Mouse (Mus musculus) heart, postnatal 0 days (tissue): ENCODE results near the gene Tinagl1. TPM values are rescaled to one million over a fixed set of nuclear protein-coding genes. Genes with fewer than 3 reads are reported as not detected.

Experiments used
- ATAC-seq: fragments of 200-750 bp; cut with Nextera tagmentation; 2 replicates; pipeline ENCODE4 v1.8.0; 2017; ENCODE audit warnings: low read depth, moderate number of reproducible peaks, moderate library complexity; ENCODE audit not compliant: insufficient read depth
- DNase-seq: peaks from one replicate; pipeline ENCODE4 v3.0.0-alpha.2; 2016; ENCODE audit warnings: low spot score
- H3K27ac ChIP-seq: fragments of 300-500 bp; sonication (generic); 2 replicates; pipeline ENCODE4 v1.5.1; 2014; ENCODE audit warnings: low read depth, mild to moderate bottlenecking
- H3K27me3 ChIP-seq: fragments of 300-500 bp; sonication (generic); 2 replicates; pipeline ENCODE4 v1.6.1; 2014; ENCODE audit warnings: low read length, mixed read lengths; ENCODE audit not compliant: control insufficient read depth, insufficient read depth
- H3K36me3 ChIP-seq: fragments of 300-500 bp; sonication (generic); replicated peaks from 2 replicates; pipeline ENCODE4 v1.6.1; 2014; ENCODE audit warnings: low read length, mixed read lengths; ENCODE audit not compliant: control insufficient read depth, insufficient read depth
- H3K4me1 ChIP-seq: fragments of 300-500 bp; sonication (generic); 2 replicates; pipeline ENCODE4 v1.6.1; 2014; ENCODE audit warnings: antibody characterized with exemption; ENCODE audit not compliant: control insufficient read depth, insufficient read depth
- H3K4me2 ChIP-seq: fragments of 300-500 bp; sonication (generic); 2 replicates; pipeline ENCODE4 v1.6.1; 2014; ENCODE audit warnings: low read depth, mild to moderate bottlenecking, low read length, moderate library complexity
- H3K4me3 ChIP-seq: fragments of 300-500 bp; sonication (generic); 2 replicates; pipeline ENCODE4 v1.5.1; 2014; ENCODE audit warnings: low read depth, low read length
- H3K9ac ChIP-seq: fragments of 300-500 bp; sonication (generic); replicated peaks from 2 replicates; pipeline ENCODE4 v1.6.1; 2014; ENCODE audit warnings: low read depth, low read length, mixed read lengths
- H3K9me3 ChIP-seq: fragments of 300-500 bp; sonication (generic); replicated peaks from 2 replicates; pipeline ENCODE4 v1.6.1; 2016; ENCODE audit warnings: low read length; ENCODE audit not compliant: control insufficient read depth
- CTCF ChIP-seq: IDR thresholded peaks from 2 replicates; pipeline ENCODE4 v1.5.1; 2016; ENCODE audit warnings: antibody characterized with exemption, control low read depth, low read depth
- EP300 ChIP-seq: IDR thresholded peaks from 2 replicates; pipeline ENCODE4 v1.6.1; 2016; ENCODE audit warnings: antibody characterized with exemption, low read depth
- WGBS: fragments of 180-500 bp; shearing (Covaris S2); extraction: QIAGEN DNeasy Blood & Tissue Kit; methylation state at CpG from one replicate; pipeline ENCODE4 v1.1.7; 2014; 5-methylcytosine and 5-hydroxymethylcytosine counted together
- polyA plus RNA-seq: library from polyadenylated mRNA; unstranded; fragments of >200 nt; fragmentation: Nextera tagmentation; extraction: Ambion mirVana; gene quantifications from 2 replicates; pipeline ENCODE4 v1.2.1, GENCODE M21; 2015
- total RNA-seq: library from RNA; depleted of rRNA; stranded (reverse); fragments of >200 nt; gene quantifications from 2 replicates; pipeline ENCODE4 v1.2.3, GENCODE M21; 2014; ENCODE audit warnings: low replicate concordance

The Tinagl1 gene
- total and polyA plus RNA-seq, 2 experiments from 2014 or later: 61.3 to 168 TPM

DNA sequence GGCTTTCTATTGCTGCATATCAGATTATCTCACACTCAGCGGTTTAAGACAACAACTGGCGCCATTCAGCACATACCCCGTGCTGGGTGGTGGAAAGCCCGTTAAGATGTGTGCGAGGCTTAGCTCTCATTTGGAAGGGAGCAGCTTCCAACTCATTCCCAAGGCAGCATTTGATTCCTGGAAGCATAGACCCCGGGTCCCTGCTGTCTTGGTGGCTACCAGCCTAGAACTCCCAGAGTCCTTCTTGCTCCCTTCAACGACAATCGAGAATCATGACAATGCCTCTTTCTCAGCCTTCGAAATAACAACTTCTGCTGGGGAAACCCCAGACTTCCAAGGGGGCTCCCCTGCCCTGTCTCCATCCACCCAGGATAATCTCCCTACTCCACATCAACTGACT lies 11.5 kb upstream of the Tinagl1 start:
- ATAC-seq (no peak), DNase-seq (no peak)
- H3K9me3 ChIP-seq: no peaks in the 10 kb centered on the region
- no peak overlapping the region for H3K4me2 ChIP-seq
- no peak overlapping the region for H3K9ac ChIP-seq
- H3K4me3 ChIP-seq: no peak overlapping the region
- no peaks in the 10 kb centered on the region for H3K27me3 ChIP-seq
- peaks cover 4% of the 10 kb centered on the region; the same call in 1 of the 2 replicates for H3K4me1 ChIP-seq
- no peaks in the 10 kb centered on the region for H3K36me3 ChIP-seq
- no peak overlapping the region for H3K27ac ChIP-seq
- no peak for TF ChIP-seq CTCF
- no peak for TF ChIP-seq EP300
- WGBS: 69% methylated on average over 9 of the region's 9 CpGs

DNA sequence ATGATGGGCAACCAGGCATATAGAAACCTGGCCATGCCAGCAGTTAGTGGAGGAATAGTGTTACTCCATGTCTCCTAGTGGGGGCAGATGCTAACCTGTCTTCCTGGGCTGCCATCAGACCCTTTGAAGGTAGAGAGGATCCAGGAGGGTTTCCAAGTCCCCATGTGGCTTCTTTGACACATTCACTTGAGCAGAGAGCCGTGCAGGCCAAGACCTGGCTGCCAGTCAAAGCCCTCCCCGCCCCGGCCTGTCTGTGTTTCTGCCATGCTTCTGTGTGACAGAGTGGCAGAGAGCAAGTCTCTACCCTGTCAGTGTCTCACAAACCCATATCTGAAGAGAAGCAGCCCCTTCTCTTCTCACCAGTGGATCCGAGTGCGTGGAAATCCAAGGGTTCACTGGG lies 9.0 kb upstream of the Tinagl1 start:
- H3K4me2 ChIP-seq: no peak overlapping the region
- no peak for ATAC-seq
- no peaks in the 10 kb centered on the region for H3K36me3 ChIP-seq
- H3K4me1 ChIP-seq: peaks cover 9% of the 10 kb centered on the region; the same call in 1 of the 2 replicates
- no peak overlapping the region for H3K9ac ChIP-seq
- no peaks in the 10 kb centered on the region for H3K9me3 ChIP-seq
- TF ChIP-seq CTCF (no peak), EP300 (no peak)
- 80% methylated on average over 5 of the region's 5 CpGs for WGBS
- H3K27me3 ChIP-seq: no peaks in the 10 kb centered on the region
- no peak overlapping the region for H3K27ac ChIP-seq
- no peak for DNase-seq
- H3K4me3 ChIP-seq: no peak overlapping the region

DNA sequence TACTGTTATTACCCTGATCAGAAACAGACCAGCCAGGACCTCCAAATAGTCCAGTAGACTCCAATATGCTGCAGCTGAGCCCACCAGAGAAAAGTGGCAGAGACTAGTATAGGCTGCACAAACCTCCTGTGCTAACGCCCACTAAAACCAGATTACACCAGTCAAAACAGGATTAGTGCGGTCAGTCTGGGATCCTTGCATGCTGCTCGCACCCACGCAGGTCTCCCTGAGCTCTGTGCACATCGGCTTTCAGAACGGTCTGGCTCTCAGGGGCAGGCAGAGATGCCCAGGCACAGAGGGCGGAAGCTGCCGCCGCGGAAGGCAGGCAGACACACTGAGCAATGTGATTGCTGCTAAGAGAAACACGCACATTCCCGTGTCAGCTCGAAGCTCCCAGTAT lies 8.1 kb upstream of the Tinagl1 start:
- no peak for DNase-seq
- Histone ChIP-seq H3K4me3 (no peak overlapping the region), H3K4me2 (no peak overlapping the region), H3K36me3 (no peaks in the 10 kb centered on the region), H3K27ac (no peak overlapping the region), H3K9ac (no peak overlapping the region), H3K9me3 (no peaks in the 10 kb centered on the region), H3K4me1 (peaks cover 9% of the 10 kb centered on the region; the same call in 1 of the 2 replicates), H3K27me3 (no peaks in the 10 kb centered on the region)
- 68% methylated on average over 13 of the region's 13 CpGs for WGBS
- TF ChIP-seq EP300 (no peak), CTCF (no peak)
- ATAC-seq: no peak

DNA sequence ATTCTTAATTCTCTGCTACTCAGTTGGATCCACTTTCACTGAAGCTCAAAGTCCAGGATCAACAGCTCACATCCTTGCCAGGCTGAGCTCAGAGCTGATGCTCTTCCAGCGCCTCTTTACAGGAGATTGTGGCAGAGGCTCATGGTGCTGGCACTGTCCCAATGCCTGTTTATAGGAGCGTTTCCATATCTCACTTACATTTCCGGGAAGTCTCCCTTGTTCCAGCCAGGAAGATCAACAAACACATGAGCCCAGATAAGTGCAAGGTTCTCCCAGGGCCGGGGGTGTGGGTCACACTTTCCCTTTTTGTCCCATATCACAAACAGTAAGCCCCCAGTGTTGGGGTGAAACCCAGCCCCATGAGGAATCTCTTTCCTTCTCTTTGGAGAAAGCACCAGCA lies 7.0 kb upstream of the Tinagl1 start:
- no peak overlapping the region for H3K9ac ChIP-seq
- 0 out of 2 replicates have a peak, but pooled peaks have one; percentile 55 for TF ChIP-seq EP300
- TF ChIP-seq CTCF: no peak
- no peaks in the 10 kb centered on the region for H3K27me3 ChIP-seq
- H3K27ac ChIP-seq: no peak overlapping the region
- H3K4me1 ChIP-seq: peaks cover 19% of the 10 kb centered on the region
- H3K9me3 ChIP-seq: no peaks in the 10 kb centered on the region
- no peak overlapping the region for H3K4me2 ChIP-seq
- DNase-seq (peak; percentile 54), ATAC-seq (peak; percentile 37; the same call in 1 of the 2 replicates)
- no peaks in the 10 kb centered on the region for H3K36me3 ChIP-seq
- H3K4me3 ChIP-seq: no peak overlapping the region
- 7% methylated on average over 4 of the region's 4 CpGs for WGBS

DNA sequence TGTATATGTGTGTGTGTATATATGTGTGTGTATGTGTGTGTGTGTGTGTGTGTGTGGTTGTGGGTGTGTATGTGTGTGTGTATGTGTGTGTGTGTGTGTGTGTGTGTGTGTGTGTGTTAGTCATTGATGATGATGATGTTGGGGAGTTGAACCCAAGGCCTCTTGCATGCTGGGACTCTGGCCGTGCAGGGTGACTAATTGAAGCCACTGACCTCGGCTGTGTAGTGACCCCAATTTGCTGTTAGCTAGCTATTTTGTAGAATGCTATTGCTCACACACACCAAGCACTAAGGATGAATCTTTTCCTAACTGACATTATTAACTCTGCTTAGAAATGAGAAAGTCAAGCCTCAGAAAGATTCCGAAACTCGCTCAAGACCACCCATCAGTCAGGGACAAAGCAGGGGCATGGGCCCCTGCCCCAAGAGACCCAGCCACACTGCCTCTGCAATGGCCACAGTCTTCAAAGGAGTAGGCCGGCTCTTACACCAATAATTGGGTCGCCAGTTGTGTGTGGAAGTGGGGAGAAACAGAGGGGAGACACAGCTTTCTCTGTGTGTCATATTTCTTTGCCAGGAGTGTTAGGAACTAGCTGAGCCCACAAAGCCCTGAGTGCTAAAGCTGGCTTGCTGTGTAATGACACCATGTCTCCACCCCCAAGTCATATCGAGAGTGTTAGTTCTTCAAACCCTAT lies 6.1 kb upstream of the Tinagl1 start:
- H3K9me3 ChIP-seq: no peaks in the 10 kb centered on the region
- H3K4me3 ChIP-seq: no peak overlapping the region
- no peak for DNase-seq
- WGBS: 78% methylated on average over 7 of the region's 7 CpGs
- H3K27ac ChIP-seq: 0 out of 2 replicates have a peak overlapping the region, but pooled peaks have one; percentile 0
- H3K9ac ChIP-seq: no peak overlapping the region
- TF ChIP-seq EP300 (no peak), CTCF (no peak)
- H3K4me2 ChIP-seq: no peak overlapping the region
- no peak for ATAC-seq
- no peaks in the 10 kb centered on the region for H3K27me3 ChIP-seq
- peaks cover 23% of the 10 kb centered on the region for H3K4me1 ChIP-seq
- no peaks in the 10 kb centered on the region for H3K36me3 ChIP-seq

DNA sequence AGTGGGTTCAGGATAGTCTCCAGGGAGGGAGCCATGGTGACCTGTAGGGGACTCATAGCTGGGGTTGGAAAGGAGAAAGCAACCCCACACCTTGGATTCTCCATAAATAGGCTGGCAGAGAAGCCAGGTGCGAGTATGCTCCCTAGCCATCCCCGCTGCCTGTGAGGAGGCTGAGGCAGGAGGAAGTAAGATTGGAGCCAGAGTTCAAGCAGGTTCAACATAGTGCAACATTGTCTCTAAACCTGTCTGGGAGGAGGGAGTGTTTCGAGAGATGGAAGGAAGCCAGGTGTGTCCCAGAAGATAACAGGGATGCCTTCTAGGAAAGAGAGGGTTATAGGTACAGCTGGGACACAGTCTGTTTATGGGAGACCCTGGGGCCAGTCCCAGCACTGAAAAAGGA lies 5.0 kb upstream of the Tinagl1 start:
- no peak overlapping the region for H3K9ac ChIP-seq
- H3K4me2 ChIP-seq: no peak overlapping the region
- ATAC-seq (no peak), DNase-seq (no peak)
- no peak overlapping the region for H3K27ac ChIP-seq
- H3K4me1 ChIP-seq: peaks cover 29% of the 10 kb centered on the region
- no peak overlapping the region for H3K4me3 ChIP-seq
- H3K9me3 ChIP-seq: no peaks in the 10 kb centered on the region
- no peaks in the 10 kb centered on the region for H3K27me3 ChIP-seq
- 82% methylated on average over 3 of the region's 3 CpGs for WGBS
- no peaks in the 10 kb centered on the region for H3K36me3 ChIP-seq
- no peak for TF ChIP-seq CTCF
- no peak for TF ChIP-seq EP300
